Mouse (Mus musculus) kidney, postnatal 0 days (tissue): ENCODE measurements at regions not wholly inside any gene's neighbourhood (a gene's known extent, or its start where the extent isn't known, plus 50 kb on each side); places are given as distances from the start of the nearest gene placed in this dataset.

Experiments used
- ATAC-seq: fragments of 200-750 bp; cut with Nextera tagmentation; replicated peaks from 2 replicates; pipeline ENCODE4 v1.8.0; 2017; ENCODE audit warnings: low read depth, moderate number of reproducible peaks, moderate TSS enrichment, moderate library complexity; ENCODE audit not compliant: low FRiP score
- DNase-seq: peaks from one replicate; pipeline ENCODE4 v3.0.0-alpha.2; 2016; ENCODE audit warnings: low spot score
- H3K27ac ChIP-seq: fragments of 300-500 bp; sonication (generic); 2 replicates; pipeline ENCODE4 v1.5.1; 2014; ENCODE audit warnings: mild to moderate bottlenecking
- H3K27me3 ChIP-seq: fragments of 300-500 bp; sonication (generic); 2 replicates; pipeline ENCODE4 v1.6.1; 2014; ENCODE audit warnings: low read length, mixed read lengths; ENCODE audit not compliant: insufficient read depth
- H3K36me3 ChIP-seq: fragments of 300-500 bp; sonication (generic); 2 replicates; pipeline ENCODE4 v1.6.1; 2014; ENCODE audit warnings: low read length, mixed read lengths; ENCODE audit not compliant: insufficient read depth
- H3K4me1 ChIP-seq: fragments of 300-500 bp; sonication (generic); replicated peaks from 2 replicates; pipeline ENCODE4 v1.6.1; 2014; ENCODE audit warnings: antibody characterized with exemption, low read length, mixed read lengths; ENCODE audit not compliant: insufficient read depth
- H3K4me2 ChIP-seq: fragments of 300-500 bp; sonication (generic); 2 replicates; pipeline ENCODE4 v1.6.1; 2014; ENCODE audit warnings: mild to moderate bottlenecking, low read length, moderate library complexity, mixed read lengths
- H3K4me3 ChIP-seq: fragments of 300-500 bp; sonication (generic); replicated peaks from 2 replicates; pipeline ENCODE4 v1.5.1; 2014; ENCODE audit warnings: low read depth, low read length
- H3K9ac ChIP-seq: fragments of 300-500 bp; sonication (generic); 2 replicates; pipeline ENCODE4 v1.6.1; 2014; ENCODE audit warnings: low read depth, low read length
- H3K9me3 ChIP-seq: fragments of 300-500 bp; sonication (generic); replicated peaks from 2 replicates; pipeline ENCODE4 v1.6.1; 2016; ENCODE audit warnings: low read length, inconsistent platforms, mixed read lengths
- CTCF ChIP-seq: IDR thresholded peaks from 2 replicates; pipeline ENCODE4 v1.5.1; 2016; ENCODE audit warnings: antibody characterized with exemption, low read depth, mild to moderate bottlenecking, moderate library complexity
- WGBS: fragments of 180-500 bp; shearing (Covaris S2); extraction: QIAGEN DNeasy Blood & Tissue Kit; methylation state at CpG from one replicate; pipeline ENCODE4 v1.1.7; 2014; 5-methylcytosine and 5-hydroxymethylcytosine counted together

GRCm38 (mm10) chrX:12472296-12472695 lies 115.3 kb upstream of the Atp6ap2 start:
- no peak for TF ChIP-seq CTCF
- H3K36me3 ChIP-seq, result no peaks in the 10 kb centered on the region
- H3K9ac ChIP-seq, result no peak overlapping the region
- ATAC-seq (no peak), DNase-seq (no peak)
- H3K4me2 ChIP-seq, result no peak overlapping the region
- H3K4me1 ChIP-seq, result peaks cover under 1% of the 10 kb centered on the region; the same call in 1 of the 2 replicates
- no peaks in the 10 kb centered on the region for H3K27me3 ChIP-seq
- WGBS, result 72% methylated on average over 5 of the region's 5 CpGs
- no peaks in the 10 kb centered on the region for H3K9me3 ChIP-seq
- no peak overlapping the region for H3K27ac ChIP-seq
- H3K4me3 ChIP-seq, result no peak overlapping the region

- Histone ChIP-seq H3K4me1 (no peaks in the 10 kb centered on the region), H3K4me3 (no peak overlapping the region), H3K27ac (no peak overlapping the region), H3K27me3 (no peaks in the 10 kb centered on the region), H3K9me3 (no peaks in the 10 kb centered on the region), H3K4me2 (no peak overlapping the region), H3K36me3 (no peaks in the 10 kb centered on the region), H3K9ac (no peak overlapping the region)
- TF ChIP-seq CTCF, result no peak
- ATAC-seq (no peak), DNase-seq (no peak)
- WGBS, result 81% methylated on average over 6 of the region's 6 CpGs
These were observed 108.4 kb upstream of the Atp6ap2 start for GRCm38 (mm10) chrX:12479207-12479606.

GRCm38 (mm10) chrX:12490957-12491356 lies 96.6 kb upstream of the Atp6ap2 start:
- Histone ChIP-seq H3K4me2 (no peak overlapping the region), H3K36me3 (no peaks in the 10 kb centered on the region), H3K4me3 (no peak overlapping the region), H3K27ac (no peak overlapping the region), H3K9me3 (no peaks in the 10 kb centered on the region), H3K27me3 (no peaks in the 10 kb centered on the region), H3K9ac (no peak overlapping the region), H3K4me1 (no peaks in the 10 kb centered on the region)
- no peak for ATAC-seq
- no peak for DNase-seq
- WGBS, result 75% methylated on average over 7 of the region's 7 CpGs
- TF ChIP-seq CTCF, result no peak

GRCm38 (mm10) chrX:12493216-12493615 lies 94.4 kb upstream of the Atp6ap2 start:
- ATAC-seq, result no peak
- Histone ChIP-seq H3K4me3 (no peak overlapping the region), H3K27me3 (no peaks in the 10 kb centered on the region), H3K9ac (no peak overlapping the region), H3K36me3 (no peaks in the 10 kb centered on the region), H3K4me2 (no peak overlapping the region), H3K9me3 (no peaks in the 10 kb centered on the region), H3K27ac (no peak overlapping the region), H3K4me1 (no peaks in the 10 kb centered on the region)
- no peak for DNase-seq
- no peak for TF ChIP-seq CTCF
- 58% methylated on average over 5 of the region's 5 CpGs for WGBS

GRCm38 (mm10) chrX:12493916-12494315 lies 93.7 kb upstream of the Atp6ap2 start:
- Histone ChIP-seq H3K27ac (no peak overlapping the region), H3K9me3 (no peaks in the 10 kb centered on the region), H3K27me3 (no peaks in the 10 kb centered on the region), H3K4me1 (no peaks in the 10 kb centered on the region), H3K36me3 (no peaks in the 10 kb centered on the region), H3K4me2 (no peak overlapping the region), H3K9ac (no peak overlapping the region), H3K4me3 (no peak overlapping the region)
- DNase-seq (no peak), ATAC-seq (no peak)
- whole genome bisulfite sequencing, result 63% methylated on average over 3 of the region's 3 CpGs
- TF ChIP-seq CTCF, result no peak

GRCm38 (mm10) chrX:12494535-12494934 lies 93.1 kb upstream of the Atp6ap2 start:
- Histone ChIP-seq H3K27ac (no peak overlapping the region), H3K4me1 (no peaks in the 10 kb centered on the region), H3K4me2 (no peak overlapping the region), H3K9ac (no peak overlapping the region), H3K4me3 (no peak overlapping the region), H3K27me3 (no peaks in the 10 kb centered on the region), H3K36me3 (no peaks in the 10 kb centered on the region), H3K9me3 (no peaks in the 10 kb centered on the region)
- DNase-seq (no peak), ATAC-seq (no peak)
- no peak for TF ChIP-seq CTCF
- WGBS, result 76% methylated on average over 6 of the region's 6 CpGs

- Histone ChIP-seq H3K4me1 (no peaks in the 10 kb centered on the region), H3K4me2 (no peak overlapping the region), H3K27me3 (no peaks in the 10 kb centered on the region), H3K36me3 (no peaks in the 10 kb centered on the region), H3K9ac (no peak overlapping the region), H3K4me3 (no peak overlapping the region), H3K27ac (no peak overlapping the region), H3K9me3 (no peaks in the 10 kb centered on the region)
- ATAC-seq, result no peak
- 45% methylated on average over 3 of the region's 3 CpGs for WGBS
- DNase-seq, result peak; percentile 12
- TF ChIP-seq CTCF, result no peak
These were observed 87.0 kb upstream of the Atp6ap2 start for GRCm38 (mm10) chrX:12500601-12501000.
